Mouse (Mus musculus) G1E (cell line): ENCODE results near the gene B230219D22Rik.
A peak's percentile ranks its signal among the peaks of the same experiment; 100 is the strongest.

Experiments used
- CTCF ChIP-seq: IDR thresholded peaks from 2 replicates; pipeline ENCODE4 v1.5.1; 2012; ENCODE audit warnings: low read depth, low read length, inconsistent platforms, mixed read lengths
- GATA1 ChIP-seq: IDR thresholded peaks from 2 replicates; pipeline ENCODE4 v1.6.1; 2012; ENCODE audit warnings: borderline replicate concordance, low read length, inconsistent platforms, mixed read lengths
- POLR2AphosphoS5 ChIP-seq: IDR thresholded peaks from 2 replicates; pipeline ENCODE4 v1.6.1; 2012; ENCODE audit warnings: low read depth, low read length, inconsistent platforms; ENCODE audit not compliant: insufficient replicate concordance
- TAL1 ChIP-seq: conservative IDR thresholded peaks from 2 replicates; pipeline ENCODE4 v1.6.1; 2012; ENCODE audit warnings: low read depth, low read length, inconsistent platforms, mixed read lengths

DNA sequence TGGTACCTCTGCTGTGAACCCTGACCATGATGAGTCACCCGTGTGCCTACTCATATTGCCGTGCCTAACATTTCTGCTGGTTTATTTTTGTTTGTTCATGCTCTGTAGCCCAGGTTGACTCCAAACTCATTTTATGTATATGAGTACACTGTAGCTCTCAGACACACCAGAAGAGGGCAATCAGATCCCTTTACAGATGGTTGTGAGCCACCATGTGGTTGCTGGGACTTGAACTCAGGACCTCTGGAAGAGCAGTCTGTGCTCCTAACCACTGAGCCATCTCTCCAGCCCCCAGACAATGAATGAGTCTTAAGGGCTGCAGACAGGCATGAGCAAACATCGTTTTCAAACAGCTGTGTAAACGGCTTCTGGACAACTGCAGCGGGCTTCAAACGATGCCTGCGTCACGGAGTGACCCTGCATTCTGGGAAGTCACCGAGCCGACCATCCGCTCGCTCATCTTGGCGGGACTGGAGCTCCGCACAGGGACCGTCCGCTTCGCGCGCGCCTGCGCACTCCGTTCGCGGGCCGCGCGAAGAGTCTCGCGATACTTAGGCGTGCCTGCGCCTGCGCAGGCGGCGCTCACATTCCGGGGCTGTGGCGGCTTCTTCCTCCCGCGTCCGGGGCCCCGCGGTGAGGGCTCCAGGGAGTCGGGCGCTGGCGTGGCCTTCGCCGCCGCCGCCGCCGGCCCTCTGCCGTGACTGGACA, at the start of gene B230219D22Rik:
- no peak for TF ChIP-seq GATA1
- no peak for TF ChIP-seq CTCF
- 0 out of 2 replicates have a peak, but pooled peaks have one; percentile 42 for TF ChIP-seq POLR2AphosphoS5
- no peak for TF ChIP-seq TAL1
